10 mouse cellular contexts compared by ENCODE assay signal in genomic region chr5:30207276-30207675, GRCm38 (mm10). TPM values are rescaled to one million over a fixed set of nuclear protein-coding genes. Genes with fewer than 3 reads are reported as not detected.
A peak's percentile ranks its signal among the peaks of the same experiment; 100 is the strongest.
DNase-seq lines count a peak whose midpoint lies in the region; ATAC-seq lines count a peak whose summit lies in the region.
"Had no signal": no experiment of that assay in that cellular context is flagged by ENCODE, and none has a peak within 500 bp of the region (broad histone marks: within the 10 kb centered on the region; RNA-seq: fewer than 3 reads in every experiment).

No protein-coding gene starts in this region.

- no peak for ATAC-seq in neural tube, embryonic 15.5 days (ENCODE audit: low FRiP score)

- DNase-seq in cerebellum, postnatal 10 days: peak; percentile 34 to 43
- DNase-seq in cerebellum, adult 9-10 months: no peak
- DNase-seq in neural tube, embryonic 10.5 days (ENCODE audit: extremely low spot score, low spot score): peak; percentile 26
- DNase-seq in kidney, postnatal 10 days: peak; percentile 35
- DNase-seq in thymus, postnatal 14 days: peak; percentile 54
- no peak for DNase-seq in left cerebral cortex, adult 11 months (ENCODE audit: low spot score)
- DNase-seq in cerebellum, postnatal 25 days: no peak

- H3K4me1 ChIP-seq in neural tube, embryonic 15.5 days: no peaks in the 10 kb centered on the region

- WGBS in neural tube, embryonic 15.5 days: 71% methylated on average over 6 of the region's 6 CpGs

- H3K27ac ChIP-seq in neural tube, embryonic 15.5 days (replicated peaks): no peak overlapping the region

- no peaks in the 10 kb centered on the region for H3K27me3 ChIP-seq in neural tube, embryonic 15.5 days (replicated peaks)

- no peaks in the 10 kb centered on the region for H3K36me3 ChIP-seq in neural tube, embryonic 15.5 days
- H3K36me3 ChIP-seq: G1E had no signal

- H3K4me2 ChIP-seq in neural tube, embryonic 15.5 days: no peak overlapping the region
- H3K4me2 ChIP-seq: heart, embryonic 11.5 days had no signal

- H3K9ac ChIP-seq in neural tube, embryonic 15.5 days (replicated peaks): no peak overlapping the region

- H3K9me3 ChIP-seq in neural tube, embryonic 15.5 days (replicated peaks): no peaks in the 10 kb centered on the region
- H3K9me3 ChIP-seq: G1E had no signal

- H3K4me3 ChIP-seq in neural tube, embryonic 15.5 days (replicated peaks): no peak overlapping the region

RNA-seq across cellular contexts. Expression of gene Adgrf3, which starts 1.8 kb away (rescaled TPM):
- 0.11 TPM in 1 of 2 replicates, not detected in the other for polyA plus RNA-seq in neural tube, embryonic 15.5 days (2015; fragmentation: Nextera tagmentation; extraction: Ambion mirVana)

RNA-seq across cellular contexts. Expression of gene Selenoi, which starts 25.1 kb away (rescaled TPM):
- polyA plus RNA-seq in neural tube, embryonic 15.5 days (2015; fragmentation: Nextera tagmentation; extraction: Ambion mirVana): 25.0 and 26.6 TPM in 2 replicates

RNA-seq across cellular contexts. Expression of gene Hadhb, which starts 52.2 kb away (rescaled TPM):
- polyA plus RNA-seq in neural tube, embryonic 15.5 days (2015; fragmentation: Nextera tagmentation; extraction: Ambion mirVana): 57.5 and 86.0 TPM in 2 replicates

RNA-seq across cellular contexts. Expression of gene Hadha, which starts 52.3 kb away (rescaled TPM):
- 67.2 and 89.6 TPM in 2 replicates for polyA plus RNA-seq in neural tube, embryonic 15.5 days (2015; fragmentation: Nextera tagmentation; extraction: Ambion mirVana)

Comparison
In these comparisons a context has a peak if more than half of its experiments do, and no peak if none do; other contexts are left out.
1. DNase-seq: peak in cerebellum, postnatal 10 days (2 of 2), neural tube, embryonic 10.5 days (single experiment), kidney, postnatal 10 days (single experiment) and thymus, postnatal 14 days (single experiment); none in cerebellum, adult 9-10 months (single experiment), left cerebral cortex, adult 11 months (single experiment) and cerebellum, postnatal 25 days (0 of 2).